In genomic region chr4:44518923-44519322, GRCm38 (mm10) we compare ENCODE assay signal across 12 mouse cellular contexts.
DNase-seq lines count a peak whose midpoint lies in the region; ATAC-seq lines count a peak whose summit lies in the region.
"Had no signal": no experiment of that assay in that cellular context is flagged by ENCODE, and none has a peak within 500 bp of the region (broad histone marks: within the 10 kb centered on the region; RNA-seq: fewer than 3 reads in every experiment).

No protein-coding gene starts in this region.

- no peak overlapping the region for H3K4me3 ChIP-seq in forebrain, embryonic 16.5 days (replicated peaks; ENCODE audit: low read length)
- H3K4me3 ChIP-seq in midbrain, embryonic 13.5 days (replicated peaks), result no peak overlapping the region
- H3K4me3 ChIP-seq: limb, embryonic 12.5 days had no signal

- H3K9me3 ChIP-seq in forebrain, embryonic 16.5 days (ENCODE audit: control insufficient read depth, low read length), result no peaks in the 10 kb centered on the region
- H3K9me3 ChIP-seq in midbrain, embryonic 13.5 days, result no peaks in the 10 kb centered on the region
- H3K9me3 ChIP-seq: limb, embryonic 12.5 days had no signal

- H3K27ac ChIP-seq in forebrain, embryonic 16.5 days (ENCODE audit: low read length), result no peak overlapping the region
- no peak overlapping the region for H3K27ac ChIP-seq in midbrain, embryonic 13.5 days
- H3K27ac ChIP-seq: limb, embryonic 12.5 days had no signal

- H3K36me3 ChIP-seq in forebrain, embryonic 16.5 days (ENCODE audit: control insufficient read depth, insufficient read depth), result no peaks in the 10 kb centered on the region
- H3K36me3 ChIP-seq in midbrain, embryonic 13.5 days, result no peaks in the 10 kb centered on the region
- H3K36me3 ChIP-seq: limb, embryonic 12.5 days had no signal

- DNase-seq in cerebellum, adult 9-10 months, result peak; percentile 12
- no peak for DNase-seq in cerebellum, postnatal 25 days
- DNase-seq in brain, adult 2 months (ENCODE audit: low read depth, low spot score), result peak; percentile 55
- DNase-seq in gastrocnemius, postnatal 14 days, result no peak
- no peak for DNase-seq in lung, postnatal 4 days
- DNase-seq: adrenal gland, postnatal 25 days; gastrocnemius, postnatal 25 days; lung, postnatal 36 days had no signal

- peak; percentile 88 for ATAC-seq in forebrain, embryonic 16.5 days
- 0 out of 2 replicates have a peak, but pooled peaks have one; percentile 20 for ATAC-seq in midbrain, embryonic 13.5 days
- no peak for ATAC-seq in CD4-positive, CD25-positive, alpha-beta regulatory T cell, adult 4 months

- H3K27me3 ChIP-seq in forebrain, embryonic 16.5 days (replicated peaks; ENCODE audit: control insufficient read depth, insufficient read depth, low read length), result peaks cover 78% of the 10 kb centered on the region
- peaks cover 57% of the 10 kb centered on the region for H3K27me3 ChIP-seq in midbrain, embryonic 13.5 days

- H3K9ac ChIP-seq in forebrain, embryonic 16.5 days (replicated peaks; ENCODE audit: low read depth, low read length), result no peak overlapping the region
- H3K9ac ChIP-seq in midbrain, embryonic 13.5 days (replicated peaks), result 0 out of 2 replicates have a peak overlapping the region, but pooled peaks have one; percentile 30
- H3K9ac ChIP-seq: limb, embryonic 12.5 days had no signal

- WGBS in forebrain, embryonic 16.5 days, result 2% methylated on average over 11 of the region's 11 CpGs
- 26% methylated on average over 11 of the region's 11 CpGs for WGBS in midbrain, embryonic 13.5 days

- intact Hi-C loops in gastrocnemius, postnatal 14 days (cut with DNase I; ENCODE audit: low total_unique reads), result no loop called here

- H3K4me1 ChIP-seq in forebrain, embryonic 16.5 days (replicated peaks; ENCODE audit: control insufficient read depth, insufficient read depth, low read length), result peaks cover 6% of the 10 kb centered on the region
- H3K4me1 ChIP-seq in midbrain, embryonic 13.5 days (replicated peaks), result peaks cover 17% of the 10 kb centered on the region; the same call in 1 of the 2 replicates
- H3K4me1 ChIP-seq: limb, embryonic 12.5 days had no signal

- H3K4me2 ChIP-seq in forebrain, embryonic 16.5 days (ENCODE audit: low read length), result no peak overlapping the region
- no peak overlapping the region for H3K4me2 ChIP-seq in midbrain, embryonic 13.5 days (replicated peaks)
- H3K4me2 ChIP-seq: limb, embryonic 12.5 days had no signal

Comparison
In these comparisons a context has a peak if more than half of its experiments do, and no peak if none do; other contexts are left out.
1. DNase-seq: peak in cerebellum, adult 9-10 months (single experiment) and brain, adult 2 months (single experiment); none in cerebellum, postnatal 25 days (0 of 2), gastrocnemius, postnatal 14 days (single experiment) and lung, postnatal 4 days (0 of 2).